Mouse (Mus musculus) retina, postnatal 1 day (tissue): ENCODE data around the gene Sgk1.

Source experiments
- DNase-seq: peaks from one replicate; pipeline ENCODE4 v3.0.0-alpha.2; 2012

The Sgk1 gene

GRCm38 (mm10) chr10:21978421-21978820 lies 96.4 kb downstream of the Sgk1 start:
- DNase-seq = no peak

- DNase-seq = no peak
Observed at GRCm38 (mm10) chr10:21979286-21979965, 97.4 kb downstream of the Sgk1 start.

GRCm38 (mm10) chr10:21980780-21981435 lies 98.9 kb downstream of the Sgk1 start:
- no peak for DNase-seq

GRCm38 (mm10) chr10:21982303-21982702 lies 100.3 kb downstream of the Sgk1 start:
- DNase-seq = no peak

GRCm38 (mm10) chr10:21988489-21988888 lies 106.5 kb downstream of the Sgk1 start:
- no peak for DNase-seq

GRCm38 (mm10) chr10:21991351-21991840 lies 109.4 kb downstream of the Sgk1 start:
- peak; percentile 87 for DNase-seq

- no peak for DNase-seq
Observed at GRCm38 (mm10) chr10:21991986-21992833, 110.2 kb downstream of the Sgk1 start.

GRCm38 (mm10) chr10:21992834-21993514 lies 111.0 kb downstream of the Sgk1 start:
- DNase-seq = peak; percentile 84

- no peak for DNase-seq
Observed at GRCm38 (mm10) chr10:21993515-21994373, 111.8 kb downstream of the Sgk1 start.

GRCm38 (mm10) chr10:21994431-21994914 lies 112.5 kb downstream of the Sgk1 start:
- peak; percentile 95 for DNase-seq

- peak; percentile 86 for DNase-seq
Observed at GRCm38 (mm10) chr10:21995221-21995620, 113.2 kb downstream of the Sgk1 start.

- DNase-seq = peak; percentile 70
Observed at GRCm38 (mm10) chr10:21995661-21996308, 113.8 kb downstream of the Sgk1 start.

GRCm38 (mm10) chr10:21996660-21997447 lies 114.9 kb downstream of the Sgk1 start:
- DNase-seq = no peak

GRCm38 (mm10) chr10:21997550-21998204 lies 115.7 kb downstream of the Sgk1 start:
- DNase-seq = no peak

- no peak for DNase-seq
Observed at GRCm38 (mm10) chr10:21998503-21999180, 116.7 kb downstream of the Sgk1 start.

GRCm38 (mm10) chr10:22000491-22001306 lies 118.7 kb downstream of the Sgk1 start:
- DNase-seq = peak; percentile 14

GRCm38 (mm10) chr10:22001621-22002020 lies 119.6 kb downstream of the Sgk1 start:
- no peak for DNase-seq

- DNase-seq = no peak
Observed at GRCm38 (mm10) chr10:22004763-22005162, 122.8 kb downstream of the Sgk1 start.
